Mouse (Mus musculus): ENCODE data around the gene Slc25a30. TPM values are rescaled to one million over a fixed set of nuclear protein-coding genes. Genes with fewer than 3 reads are reported as not detected.

Gene Slc25a30
- total and polyA plus RNA-seq, 3 experiments, result 20.3 to 24.0 TPM; not detected in 1

DNA sequence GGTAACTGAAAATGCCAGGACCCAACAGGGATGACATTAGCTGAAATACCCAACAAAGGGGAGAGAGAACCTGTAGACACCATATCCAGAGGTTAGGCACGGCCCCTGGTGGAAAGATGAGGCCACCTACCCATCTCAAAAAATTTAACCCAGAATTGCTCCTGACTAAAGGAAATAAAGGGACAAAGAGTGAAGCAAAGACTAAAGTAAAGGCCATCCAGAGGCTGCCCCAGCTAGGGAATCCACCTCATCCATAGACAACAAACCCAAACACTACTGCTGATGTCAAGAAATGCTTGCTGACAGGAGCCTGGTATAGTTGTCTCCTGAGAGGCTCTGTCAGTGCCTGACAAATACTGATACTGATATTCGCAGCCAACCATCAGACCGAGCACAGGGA, 75.1 kb downstream of the Slc25a30 start:
- no peak for DNase-seq (ENCODE audit: low read depth, low spot score)
- H3K27ac ChIP-seq (ENCODE audit: control insufficient read depth, low read depth, low read length), result no peak overlapping the region
- H3K9me3 ChIP-seq (replicated peaks; ENCODE audit: insufficient read depth, low read length), result no peaks in the 10 kb centered on the region
- no peaks in the 10 kb centered on the region for H3K79me2 ChIP-seq (ENCODE audit: control insufficient read depth, insufficient read depth, low read length, poor library complexity)
- peaks cover 0 to 32% of the 10 kb centered on the region in 2 experiments; a peak in 2 of 4 replicates for H3K36me3 ChIP-seq (ENCODE audit: control insufficient read depth in 1 of 2, insufficient read depth in 2 of 2, low read length in 2 of 2)
- no peak overlapping the region for H3K9ac ChIP-seq (ENCODE audit: control insufficient read depth, low read depth, low read length, poor library complexity, severe bottlenecking)
- no peaks in the 10 kb centered on the region for H3K27me3 ChIP-seq (ENCODE audit: control insufficient read depth in 1 of 2, insufficient read depth in 2 of 2, low read length in 2 of 2)
- no peak for TF ChIP-seq TCF12 (IDR thresholded peaks at IDR 0.05; ENCODE audit: low read depth, low read length)
- TF ChIP-seq CHD2 (IDR thresholded peaks at IDR 0.05; ENCODE audit: low read length), result no peak
- TF ChIP-seq TBP (IDR thresholded peaks at IDR 0.05; ENCODE audit: low read depth, low read length), result no peak
- TF ChIP-seq MYC (IDR thresholded peaks at IDR 0.05; ENCODE audit: low read depth, low read length), result no peak
- TF ChIP-seq POLR2A (IDR thresholded peaks at IDR 0.05; ENCODE audit: control insufficient read depth in 1 of 2, insufficient read depth in 1 of 2, low read depth in 1 of 2, low read length in 2 of 2, poor library complexity in 1 of 2), result no peak
- no peak for TF ChIP-seq E2F4 (IDR thresholded peaks at IDR 0.05; ENCODE audit: borderline replicate concordance, low read depth, low read length)
- no peak for TF ChIP-seq KAT2A (conservative IDR thresholded peaks at IDR 0.05; ENCODE audit: low read depth, low read length)
- no peak for TF ChIP-seq TAL1 (IDR thresholded peaks at IDR 0.05; ENCODE audit: low read length)
- no peak for TF ChIP-seq ELF1 (IDR thresholded peaks at IDR 0.05; ENCODE audit: low read depth, low read length)
- TF ChIP-seq MXI1 (IDR thresholded peaks at IDR 0.05; ENCODE audit: low read depth, low read length), result no peak
- no peak for TF ChIP-seq SMC3 (IDR thresholded peaks at IDR 0.05; ENCODE audit: low read depth, low read length)
- TF ChIP-seq ZKSCAN1 (IDR thresholded peaks at IDR 0.05; ENCODE audit: low read depth, low read length), result no peak
- no peak for TF ChIP-seq SIN3A (IDR thresholded peaks at IDR 0.05; ENCODE audit: low read length)
- no peak for TF ChIP-seq ZNF384 (IDR thresholded peaks at IDR 0.05; ENCODE audit: low read depth, low read length)
- TF ChIP-seq MEF2A (IDR thresholded peaks at IDR 0.05; ENCODE audit: extremely low read depth, insufficient replicate concordance, low read depth, low read length, poor library complexity, severe bottlenecking), result no peak
- TF ChIP-seq EP300 (IDR thresholded peaks at IDR 0.05; ENCODE audit: low read depth in 1 of 2, low read length in 2 of 2), result no peak
- no peak for TF ChIP-seq ETS1 (IDR thresholded peaks at IDR 0.05; ENCODE audit: low read depth, low read length)
- TF ChIP-seq HCFC1 (IDR thresholded peaks at IDR 0.05; ENCODE audit: low read depth, low read length), result no peak
- TF ChIP-seq BHLHE40 (IDR thresholded peaks at IDR 0.05; ENCODE audit: borderline replicate concordance, low read depth, low read length), result no peak
- H3K4me3 ChIP-seq (ENCODE audit: control insufficient read depth in 1 of 2, insufficient read depth in 1 of 2, low read depth in 2 of 2, low read length in 2 of 2), result no peak overlapping the region
- no peaks in the 10 kb centered on the region for H3K4me1 ChIP-seq (ENCODE audit: control insufficient read depth in 1 of 2, insufficient read depth in 2 of 2, low read length in 2 of 2)

Other genes with a start within 250 kb of the Slc25a30 start
- not detected in 2 replicates for gene Spert, start 193.9 kb downstream of the Slc25a30 start, total RNA-seq (2012; rRNA removed)
- under 1 TPM in 1 of 2 experiments, not detected in 1; 0.04 TPM for gene Spert, start 193.9 kb downstream of the Slc25a30 start, polyA plus RNA-seq (2012; ENCODE audit: insufficient read depth in 1 of 2, insufficient read length in 2 of 2, low read depth in 1 of 2, low replicate concordance in 2 of 2, missing spikeins in 1 of 2)
- not detected in 2 replicates for gene Erich6b, start 144.8 kb downstream of the Slc25a30 start, total RNA-seq (2012; rRNA removed)
- not detected for gene Erich6b, start 144.8 kb downstream of the Slc25a30 start, polyA plus RNA-seq (2012; ENCODE audit: insufficient read depth in 1 of 2, insufficient read length in 2 of 2, low read depth in 1 of 2, low replicate concordance in 2 of 2, missing spikeins in 1 of 2)
- 15.3 and 16.7 TPM in 2 replicates for gene Cog3, start 32.5 kb downstream of the Slc25a30 start, total RNA-seq (2012; rRNA removed)
- 10 to 100 TPM; 15.3 to 46.1 TPM for gene Cog3, start 32.5 kb downstream of the Slc25a30 start, polyA plus RNA-seq (2012; ENCODE audit: insufficient read depth in 1 of 2, insufficient read length in 2 of 2, low read depth in 1 of 2, low replicate concordance in 2 of 2, missing spikeins in 1 of 2)
- 652 and 695 TPM in 2 replicates for gene Tpt1, start 58.1 kb upstream of the Slc25a30 start, total RNA-seq (2012; rRNA removed)
- gene Tpt1, start 58.1 kb upstream of the Slc25a30 start, polyA plus RNA-seq (2012; ENCODE audit: insufficient read depth in 1 of 2, insufficient read length in 2 of 2, low read depth in 1 of 2, low replicate concordance in 2 of 2, missing spikeins in 1 of 2), result 1,000 to 10,000 TPM in 1 of 2 experiments, 100 to 1,000 TPM in 1; 817 to 1,342 TPM
- 0.08 TPM in 1 of 2 replicates, not detected in the other for gene Kctd4, start 168.0 kb upstream of the Slc25a30 start, total RNA-seq (2012; rRNA removed)
- gene Kctd4, start 168.0 kb upstream of the Slc25a30 start, polyA plus RNA-seq (2012; ENCODE audit: insufficient read depth in 1 of 2, insufficient read length in 2 of 2, low read depth in 1 of 2, low replicate concordance in 2 of 2, missing spikeins in 1 of 2), result under 1 TPM in 1 of 2 experiments, not detected in 1; 0.01 TPM
- gene Gtf2f2, start 223.8 kb upstream of the Slc25a30 start, total RNA-seq (2012; rRNA removed), result 59.9 and 71.2 TPM in 2 replicates
- 10 to 100 TPM in 1 of 2 experiments, not detected in 1; 57.6 TPM for gene Gtf2f2, start 223.8 kb upstream of the Slc25a30 start, polyA plus RNA-seq (2012; ENCODE audit: insufficient read depth in 1 of 2, insufficient read length in 2 of 2, low read depth in 1 of 2, low replicate concordance in 2 of 2, missing spikeins in 1 of 2)